Mouse (Mus musculus): ENCODE measurements around the gene Lrrc41.

GRCm38 (mm10) chr4:116040466-116040865 lies 34.6 kb upstream of the Lrrc41 start:
- TF ChIP-seq CTCF (IDR thresholded peaks at IDR 0.05; ENCODE audit: borderline replicate concordance, insufficient read depth, low read length) (no peak), POLR2A (IDR thresholded peaks at IDR 0.05; ENCODE audit: low read depth, low read length) (no peak)

All from embryonic fibroblast, embryonic 13.5 days (primary cell).